Mouse (Mus musculus): ENCODE measurements at regions not wholly inside any gene's neighbourhood (a gene's known extent, or its start where the extent isn't known, plus 50 kb on each side); places are given as distances from the start of the nearest gene placed in this dataset.

DNA sequence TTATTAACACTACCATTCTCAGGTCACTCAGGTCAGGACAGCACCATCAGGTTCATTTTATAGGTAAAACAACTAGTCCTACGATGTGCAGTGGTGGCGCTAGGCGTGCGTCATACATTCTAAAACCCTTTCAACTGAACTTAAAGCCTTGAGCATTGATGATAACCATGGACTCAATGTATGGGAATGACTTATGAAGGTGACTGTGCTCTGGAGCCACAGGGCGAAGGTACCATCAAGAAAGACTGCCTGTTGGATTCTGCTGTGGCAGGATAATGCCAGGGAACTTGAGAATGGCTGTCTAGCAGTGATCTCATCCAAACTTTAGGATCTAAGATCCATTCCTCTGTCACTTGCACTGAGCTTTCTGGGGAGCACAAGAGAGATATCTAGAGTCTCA lies 184.7 kb downstream of the Fam43a start:
- TF ChIP-seq CTCF (IDR thresholded peaks at IDR 0.05; ENCODE audit: low read depth) (no peak), EP300 (IDR thresholded peaks at IDR 0.05; ENCODE audit: low read depth) (no peak)

All from liver, postnatal 0 days (tissue).